Mouse (Mus musculus) kidney, adult 2 months (tissue): ENCODE measurements at regions not wholly inside any gene's neighbourhood (a gene's known extent, or its start where the extent isn't known, plus 50 kb on each side); places are given as distances from the start of the nearest gene placed in this dataset.

Source experiments
- CTCF ChIP-seq: fragments of 200-500 bp; conservative IDR thresholded peaks from 2 replicates; pipeline ENCODE4 v1.5.1; 2011; ENCODE audit warnings: low read depth, mild to moderate bottlenecking, control low read depth, low read length, moderate library complexity, mixed read lengths; ENCODE audit not compliant: insufficient read depth, insufficient read length
- POLR2A ChIP-seq: fragments of 200-500 bp; IDR thresholded peaks from one replicate; pipeline ENCODE4 v1.6.1; 2011; ENCODE audit warnings: low read depth, low read length, control low read depth

DNA sequence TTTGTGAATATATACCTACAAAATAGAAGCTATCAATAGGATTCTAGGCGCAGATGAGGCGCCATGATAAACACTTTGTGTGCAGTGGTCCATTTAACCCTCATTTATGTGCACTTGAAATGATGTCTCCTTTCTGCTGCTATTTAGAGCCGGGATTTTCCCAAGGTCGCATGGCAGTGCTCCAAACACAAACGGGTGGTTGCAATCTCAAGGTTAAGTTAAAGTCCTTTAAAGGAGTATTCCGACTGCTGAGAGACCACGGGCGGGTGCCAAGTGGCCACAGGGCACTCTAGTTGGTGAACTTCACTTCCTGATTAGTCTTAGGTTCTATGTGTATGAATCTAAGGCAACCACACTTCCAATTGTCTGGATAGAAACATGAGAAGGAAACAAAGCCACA lies 309.6 kb downstream of the Adgrl2 start:
- no peak for TF ChIP-seq CTCF
- TF ChIP-seq POLR2A, result no peak
